Mouse (Mus musculus) heart, adult 2 months (tissue): ENCODE data around the gene Vwa8.

Experiments used
- CTCF ChIP-seq: fragments of 200-600 bp; IDR thresholded peaks from 2 replicates; pipeline ENCODE4 v1.8.1; 2022; ENCODE audit warnings: antibody characterized with exemption, mild to moderate bottlenecking, moderate library complexity
- EP300 ChIP-seq: fragments of 200-500 bp; IDR thresholded peaks from 2 replicates; pipeline ENCODE4 v1.6.1; 2011; ENCODE audit warnings: low read depth, low read length, control low read depth; ENCODE audit not compliant: insufficient read depth
- POLR2A ChIP-seq: fragments of 200-500 bp; IDR thresholded peaks from 2 replicates; pipeline ENCODE4 v1.6.1; 2011; ENCODE audit warnings: mild to moderate bottlenecking, low read depth, low read length, control low read depth; ENCODE audit not compliant: insufficient read depth

DNA sequence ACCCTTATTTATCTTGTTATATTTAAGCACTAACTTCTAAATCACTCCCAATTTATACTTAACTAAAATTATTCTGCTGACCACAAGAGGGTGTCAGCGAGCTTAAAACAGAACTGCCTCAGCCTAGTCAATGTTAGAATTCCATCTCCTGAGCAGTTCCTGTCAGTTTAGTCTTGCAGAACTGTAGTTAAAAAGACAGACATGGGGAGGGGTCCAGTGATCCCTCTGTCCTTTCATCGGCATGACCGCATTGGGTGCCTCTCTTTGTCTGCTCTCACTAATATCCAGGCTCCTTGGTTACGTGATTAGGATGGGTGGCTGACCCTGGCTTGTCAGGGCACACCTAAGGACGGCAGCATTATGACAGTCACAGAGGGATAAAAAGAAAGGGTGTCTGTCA lies 275.8 kb downstream of the Vwa8 start:
- TF ChIP-seq EP300 (no peak), CTCF (peak; percentile 89), POLR2A (no peak)
